Mouse (Mus musculus): ENCODE results near the gene Rexo1. TPM values are rescaled to one million over a fixed set of nuclear protein-coding genes. Genes with fewer than 3 reads are reported as not detected.

Gene Rexo1
- polyA plus RNA-seq (2014; fragmentation: Illumina TruSeq; extraction: RNeasy Lipid Tissue Mini Kit (QIAGEN cat#74804); ENCODE audit: low read depth, low replicate concordance) = 0.66 TPM

DNA sequence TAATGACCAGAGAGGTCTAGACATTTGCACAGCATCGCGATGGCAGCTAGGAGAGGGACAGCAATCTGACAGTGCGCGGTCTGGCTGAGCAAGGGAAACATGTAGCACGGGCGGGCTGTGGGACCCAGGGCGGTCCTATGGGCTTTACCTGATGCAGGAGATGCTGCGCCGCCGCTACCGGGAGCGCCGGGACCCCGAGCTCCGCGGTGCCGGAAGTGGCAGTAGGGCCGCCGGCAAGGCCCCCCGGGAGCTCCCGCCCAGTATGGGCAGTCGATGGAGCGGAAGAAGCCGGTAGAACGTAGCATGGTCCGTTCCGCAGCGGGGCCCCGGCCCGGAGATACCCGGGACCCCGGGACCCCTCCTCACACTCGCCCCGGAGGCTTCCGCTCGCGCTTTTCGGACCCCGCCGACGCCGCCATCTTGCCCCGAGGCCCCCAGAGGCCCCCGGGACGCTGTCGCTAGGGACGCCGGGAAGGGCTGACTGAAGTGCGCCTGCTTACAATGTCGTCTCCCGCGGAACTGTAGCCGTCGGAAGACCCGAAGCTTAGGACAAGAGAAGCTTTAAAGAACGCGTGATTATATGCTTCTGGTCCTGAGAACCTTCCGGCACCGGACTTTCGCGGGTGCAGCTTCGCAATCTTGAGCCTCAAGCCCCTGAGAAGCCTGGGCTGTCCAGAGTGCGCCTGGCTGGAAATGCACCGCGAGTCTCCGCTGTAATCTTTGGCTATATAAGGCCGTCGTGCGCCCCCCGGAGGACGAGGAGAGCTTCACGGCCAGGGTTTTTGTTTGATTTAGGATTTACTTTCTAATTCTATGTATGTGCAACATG is at the start of gene Rexo1:
Gene Rexo1 (minus strand): TSS at position 445 of the 829 bp plus-strand sequence.

DNA sequence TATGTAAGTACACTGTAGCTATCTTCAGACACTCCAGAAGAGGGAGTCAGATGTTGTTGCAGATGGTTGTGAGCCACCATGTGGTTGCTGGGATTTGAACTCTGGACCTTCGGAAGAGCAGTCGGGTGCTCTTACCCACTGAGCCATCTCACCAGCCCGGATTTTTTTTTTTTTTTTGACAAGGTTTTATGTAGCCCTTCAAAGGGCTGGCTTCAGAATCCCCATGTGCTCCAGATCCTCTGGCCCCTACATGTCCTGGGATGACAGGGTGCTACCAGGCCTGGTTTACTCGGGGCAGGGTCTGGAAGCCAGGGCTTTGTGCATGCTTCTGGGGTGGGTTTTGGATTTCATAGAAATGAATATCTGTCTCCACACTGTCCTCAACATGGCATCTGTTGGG is 44.4 kb upstream of the Rexo1 start, which contains the start of gene Gm49322:
Gene Gm49322 (plus strand): TSS at position 301 of the 400 bp plus-strand sequence.

GRCm38 (mm10) chr10:80602698-80603325 is 41.5 kb upstream of the Rexo1 start, which contains the start of the genes Scamp4 and Adat3:
Gene Scamp4 (plus strand): TSS chr10:80602872.
Gene Adat3 (plus strand): TSS chr10:80602880.

DNA sequence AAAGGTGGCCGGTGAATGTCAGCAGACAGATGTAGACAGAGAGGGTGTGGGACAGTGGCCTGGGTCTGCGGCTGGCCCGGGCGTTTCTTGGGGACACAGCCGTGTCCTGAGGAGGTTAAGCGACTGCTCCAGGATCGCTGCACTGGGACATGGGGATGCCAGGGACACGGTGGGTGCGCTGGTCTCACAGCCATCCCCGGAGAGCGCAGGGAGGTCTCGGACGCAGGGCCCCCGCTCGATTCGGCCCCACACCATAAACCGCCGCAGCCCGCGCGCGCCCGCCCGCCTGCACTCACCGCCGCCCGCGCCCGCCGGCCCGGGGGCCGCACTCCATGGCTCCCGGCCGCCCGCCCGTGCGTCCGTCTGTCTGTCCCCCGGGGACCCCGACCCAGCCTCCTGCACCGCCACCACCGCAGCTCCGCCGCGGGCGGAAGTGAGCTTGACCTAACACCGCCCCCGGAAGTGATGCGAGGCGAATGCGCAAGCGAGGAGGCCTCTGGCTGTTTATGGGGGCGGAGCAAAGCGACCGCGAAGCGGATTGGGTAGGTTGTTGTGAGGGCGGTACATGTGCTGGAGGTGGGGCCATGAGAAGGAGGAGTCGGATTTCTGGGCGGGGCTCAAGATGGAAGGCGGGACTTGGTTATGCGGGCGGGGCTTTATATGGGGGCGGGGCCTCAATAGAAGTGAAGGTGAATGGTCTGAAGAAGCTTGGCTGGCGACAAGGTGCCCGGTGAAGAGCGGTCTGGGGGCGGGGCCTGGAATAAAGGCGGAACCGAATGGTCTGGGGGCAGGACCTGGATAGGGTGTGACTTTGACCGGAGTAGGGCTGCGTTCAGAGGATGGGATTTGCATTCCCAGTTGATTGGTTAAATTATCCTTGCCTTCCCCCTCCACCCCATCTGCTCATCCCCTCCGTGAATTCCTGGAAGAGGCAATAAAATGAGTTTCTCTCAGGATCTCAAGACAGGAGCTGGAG is 28.8 kb upstream of the Rexo1 start, which contains the start of gene Abhd17a:
Gene Abhd17a (minus strand): TSS at position 463 of the 976 bp plus-strand sequence.

DNA sequence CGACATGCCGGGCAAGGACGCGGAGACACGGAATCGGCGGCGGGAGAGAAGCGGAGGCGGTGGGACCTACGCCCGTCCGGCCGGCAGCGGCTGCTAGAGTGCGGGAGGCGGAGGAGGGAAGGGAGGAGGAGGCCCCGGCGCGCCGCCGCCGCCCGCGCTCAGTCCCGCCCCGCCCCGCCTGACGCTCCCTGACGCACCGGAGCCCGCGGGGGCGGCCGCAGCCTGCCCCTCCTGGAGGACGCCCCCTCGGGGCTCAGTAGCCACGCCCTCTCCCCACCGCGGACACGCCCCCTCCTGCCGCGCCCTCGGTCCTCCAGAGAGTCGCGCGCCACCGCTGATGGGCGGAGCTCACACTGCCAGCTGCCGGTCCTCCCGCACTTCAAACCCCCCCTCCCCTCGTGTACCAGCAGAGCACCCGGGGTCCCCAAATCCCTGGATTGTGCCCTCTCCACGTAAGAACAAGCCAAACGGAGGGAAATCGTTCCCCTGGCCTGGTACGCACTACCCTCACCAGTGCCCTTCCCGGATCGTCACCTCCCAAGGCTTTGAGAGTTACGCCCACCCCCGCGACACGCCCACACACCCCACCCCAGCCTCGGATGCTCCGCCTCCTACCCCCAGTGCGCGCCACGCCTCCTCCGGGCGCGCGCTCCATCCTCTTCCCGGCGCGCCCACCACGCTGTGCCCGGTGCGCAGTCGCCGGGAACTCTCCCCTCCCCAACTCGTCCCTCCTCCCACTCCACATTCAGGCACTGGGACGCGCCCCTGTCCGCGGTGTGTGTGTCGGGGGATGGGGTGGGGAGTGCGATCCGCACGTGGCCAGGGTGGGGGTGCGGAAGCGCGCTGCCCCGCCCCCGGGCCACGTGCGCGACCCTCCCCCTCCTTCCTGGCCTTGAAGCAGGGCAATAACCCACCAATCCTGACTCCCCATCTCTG is 16.1 kb upstream of the Rexo1 start, which contains the start of gene Klf16:
Gene Klf16 (minus strand): TSS at position 127 of the 936 bp plus-strand sequence.

GRCm38 (mm10) chr10:80538710-80539394 is 22.5 kb downstream of the Rexo1 start, which contains the start of gene Atp8b3:
Gene Atp8b3 (minus strand): TSS chr10:80539124.

GRCm38 (mm10) chr10:80494732-80495131 is 66.6 kb downstream of the Rexo1 start, which contains the start of gene Onecut3:
Gene Onecut3 (plus strand): TSS chr10:80494835.

Other genes starting within 250 kb of the Rexo1 start
- gene 2310011J03Rik, start 241.0 kb downstream of the Rexo1 start, polyA plus RNA-seq (2014; fragmentation: Illumina TruSeq; extraction: RNeasy Lipid Tissue Mini Kit (QIAGEN cat#74804); ENCODE audit: low read depth, low replicate concordance) = 0.98 TPM
- gene Pcsk4, start 232.1 kb downstream of the Rexo1 start, polyA plus RNA-seq (2014; fragmentation: Illumina TruSeq; extraction: RNeasy Lipid Tissue Mini Kit (QIAGEN cat#74804); ENCODE audit: low read depth, low replicate concordance) = not detected
- gene Reep6, start 231.6 kb downstream of the Rexo1 start, polyA plus RNA-seq (2014; fragmentation: Illumina TruSeq; extraction: RNeasy Lipid Tissue Mini Kit (QIAGEN cat#74804); ENCODE audit: low read depth, low replicate concordance) = 0.88 TPM
- 0.57 TPM for gene Adamtsl5, start 213.1 kb downstream of the Rexo1 start, polyA plus RNA-seq (2014; fragmentation: Illumina TruSeq; extraction: RNeasy Lipid Tissue Mini Kit (QIAGEN cat#74804); ENCODE audit: low read depth, low replicate concordance)
- not detected for gene Plk5, start 205.1 kb downstream of the Rexo1 start, polyA plus RNA-seq (2014; fragmentation: Illumina TruSeq; extraction: RNeasy Lipid Tissue Mini Kit (QIAGEN cat#74804); ENCODE audit: low read depth, low replicate concordance)
- gene Mex3d, start 173.9 kb downstream of the Rexo1 start, polyA plus RNA-seq (2014; fragmentation: Illumina TruSeq; extraction: RNeasy Lipid Tissue Mini Kit (QIAGEN cat#74804); ENCODE audit: low read depth, low replicate concordance) = 6.1 TPM
- gene Mbd3, start 162.0 kb downstream of the Rexo1 start, polyA plus RNA-seq (2014; fragmentation: Illumina TruSeq; extraction: RNeasy Lipid Tissue Mini Kit (QIAGEN cat#74804); ENCODE audit: low read depth, low replicate concordance) = not detected
- gene Uqcr11, start 154.7 kb downstream of the Rexo1 start, polyA plus RNA-seq (2014; fragmentation: Illumina TruSeq; extraction: RNeasy Lipid Tissue Mini Kit (QIAGEN cat#74804); ENCODE audit: low read depth, low replicate concordance) = not detected
- 3.2 TPM for gene Tcf3, start 127.9 kb downstream of the Rexo1 start, polyA plus RNA-seq (2014; fragmentation: Illumina TruSeq; extraction: RNeasy Lipid Tissue Mini Kit (QIAGEN cat#74804); ENCODE audit: low read depth, low replicate concordance)
- not detected for gene Onecut3, start 66.7 kb downstream of the Rexo1 start, polyA plus RNA-seq (2014; fragmentation: Illumina TruSeq; extraction: RNeasy Lipid Tissue Mini Kit (QIAGEN cat#74804); ENCODE audit: low read depth, low replicate concordance)
- gene Atp8b3, start 22.4 kb downstream of the Rexo1 start, polyA plus RNA-seq (2014; fragmentation: Illumina TruSeq; extraction: RNeasy Lipid Tissue Mini Kit (QIAGEN cat#74804); ENCODE audit: low read depth, low replicate concordance) = not detected
- gene Klf16, start 15.8 kb upstream of the Rexo1 start, polyA plus RNA-seq (2014; fragmentation: Illumina TruSeq; extraction: RNeasy Lipid Tissue Mini Kit (QIAGEN cat#74804); ENCODE audit: low read depth, low replicate concordance) = 2.7 TPM
- gene Abhd17a, start 28.8 kb upstream of the Rexo1 start, polyA plus RNA-seq (2014; fragmentation: Illumina TruSeq; extraction: RNeasy Lipid Tissue Mini Kit (QIAGEN cat#74804); ENCODE audit: low read depth, low replicate concordance) = not detected
- 1.9 TPM for gene Scamp4, start 41.3 kb upstream of the Rexo1 start, polyA plus RNA-seq (2014; fragmentation: Illumina TruSeq; extraction: RNeasy Lipid Tissue Mini Kit (QIAGEN cat#74804); ENCODE audit: low read depth, low replicate concordance)
- gene Adat3, start 41.3 kb upstream of the Rexo1 start, polyA plus RNA-seq (2014; fragmentation: Illumina TruSeq; extraction: RNeasy Lipid Tissue Mini Kit (QIAGEN cat#74804); ENCODE audit: low read depth, low replicate concordance) = not detected
- gene Gm49322, start 44.5 kb upstream of the Rexo1 start, polyA plus RNA-seq (2014; fragmentation: Illumina TruSeq; extraction: RNeasy Lipid Tissue Mini Kit (QIAGEN cat#74804); ENCODE audit: low read depth, low replicate concordance) = not detected
- 1.1 TPM for gene Csnk1g2, start 61.3 kb upstream of the Rexo1 start, polyA plus RNA-seq (2014; fragmentation: Illumina TruSeq; extraction: RNeasy Lipid Tissue Mini Kit (QIAGEN cat#74804); ENCODE audit: low read depth, low replicate concordance)
- 0.22 TPM for gene Btbd2, start 95.5 kb upstream of the Rexo1 start, polyA plus RNA-seq (2014; fragmentation: Illumina TruSeq; extraction: RNeasy Lipid Tissue Mini Kit (QIAGEN cat#74804); ENCODE audit: low read depth, low replicate concordance)
- 3.6 TPM for gene Mknk2, start 116.6 kb upstream of the Rexo1 start, polyA plus RNA-seq (2014; fragmentation: Illumina TruSeq; extraction: RNeasy Lipid Tissue Mini Kit (QIAGEN cat#74804); ENCODE audit: low read depth, low replicate concordance)
- gene Mob3a, start 140.4 kb upstream of the Rexo1 start, polyA plus RNA-seq (2014; fragmentation: Illumina TruSeq; extraction: RNeasy Lipid Tissue Mini Kit (QIAGEN cat#74804); ENCODE audit: low read depth, low replicate concordance) = 4.6 TPM
- gene Izumo4, start 140.6 kb upstream of the Rexo1 start, polyA plus RNA-seq (2014; fragmentation: Illumina TruSeq; extraction: RNeasy Lipid Tissue Mini Kit (QIAGEN cat#74804); ENCODE audit: low read depth, low replicate concordance) = 3.5 TPM
- 14.0 TPM for gene Ap3d1, start 180.7 kb upstream of the Rexo1 start, polyA plus RNA-seq (2014; fragmentation: Illumina TruSeq; extraction: RNeasy Lipid Tissue Mini Kit (QIAGEN cat#74804); ENCODE audit: low read depth, low replicate concordance)
- 3.0 TPM for gene Dot1l, start 193.6 kb upstream of the Rexo1 start, polyA plus RNA-seq (2014; fragmentation: Illumina TruSeq; extraction: RNeasy Lipid Tissue Mini Kit (QIAGEN cat#74804); ENCODE audit: low read depth, low replicate concordance)
- 2.4 TPM for gene Sf3a2, start 236.6 kb upstream of the Rexo1 start, polyA plus RNA-seq (2014; fragmentation: Illumina TruSeq; extraction: RNeasy Lipid Tissue Mini Kit (QIAGEN cat#74804); ENCODE audit: low read depth, low replicate concordance)
- 3.9 TPM for gene Plekhj1, start 237.1 kb upstream of the Rexo1 start, polyA plus RNA-seq (2014; fragmentation: Illumina TruSeq; extraction: RNeasy Lipid Tissue Mini Kit (QIAGEN cat#74804); ENCODE audit: low read depth, low replicate concordance)
- not detected for gene Amh, start 243.7 kb upstream of the Rexo1 start, polyA plus RNA-seq (2014; fragmentation: Illumina TruSeq; extraction: RNeasy Lipid Tissue Mini Kit (QIAGEN cat#74804); ENCODE audit: low read depth, low replicate concordance)